ENCODE assay signal across 8 mouse cellular contexts in genomic region chr15:82345820-82346470, GRCm38 (mm10). TPM values are rescaled to one million over a fixed set of nuclear protein-coding genes. Genes with fewer than 3 reads are reported as not detected.
DNase-seq lines count a peak whose midpoint lies in the region; ATAC-seq lines count a peak whose summit lies in the region.

No protein-coding gene starts in this region.

- peak overlapping the region; percentile 57 for H3K4me3 ChIP-seq in hindbrain, embryonic 14.5 days (replicated peaks; ENCODE audit: low read length)

- peak; percentile 99 for DNase-seq in R1 (ENCODE audit: low read depth, low spot score)
- peak; percentile 98 for DNase-seq in cerebellum, postnatal 25 days
- peak; percentile 94 to 97 for DNase-seq in frontal cortex, postnatal 25 days (ENCODE audit: low spot score in 2 of 2)
- peak; percentile 98 for DNase-seq in hindbrain, embryonic 14.5 days (ENCODE audit: low spot score)
- peak; percentile 97 for DNase-seq in layer of hippocampus, postnatal 36 days
- DNase-seq in lung, postnatal 36 days, result peak; percentile 100
- DNase-seq in retina, postnatal 1 day, result peak; percentile 99
- peak; percentile 95 to 96 for DNase-seq in urinary bladder, adult 18-20 months (ENCODE audit: low spot score in 2 of 2)

- H3K36me3 ChIP-seq in hindbrain, embryonic 14.5 days (replicated peaks; ENCODE audit: control insufficient read depth, insufficient read depth), result peaks cover 35% of the 10 kb centered on the region

- peak overlapping the region; percentile 83 for H3K4me2 ChIP-seq in hindbrain, embryonic 14.5 days (replicated peaks)

- H3K9me3 ChIP-seq in hindbrain, embryonic 14.5 days (ENCODE audit: control insufficient read depth, low read length), result no peaks in the 10 kb centered on the region

- under 1% methylated on average over 51 of the region's 51 CpGs for WGBS in hindbrain, embryonic 14.5 days

- H3K9ac ChIP-seq in hindbrain, embryonic 14.5 days, result peak overlapping the region; percentile 72

- peak overlapping the region; percentile 88 for H3K27ac ChIP-seq in hindbrain, embryonic 14.5 days

- peaks cover 14% of the 10 kb centered on the region for H3K4me1 ChIP-seq in hindbrain, embryonic 14.5 days (replicated peaks; ENCODE audit: control insufficient read depth, insufficient read depth, low read length)

- ATAC-seq in hindbrain, embryonic 14.5 days (ENCODE audit: low FRiP score), result peak; percentile 97

- H3K27me3 ChIP-seq in hindbrain, embryonic 14.5 days (ENCODE audit: control insufficient read depth, insufficient read depth, low read length), result peaks cover 4% of the 10 kb centered on the region

RNA-seq across cellular contexts. Expression of gene Smdt1, which starts 7.2 kb away (rescaled TPM):
- 349 and 367 TPM in 2 replicates for polyA plus RNA-seq in hindbrain, embryonic 14.5 days (2014; fragmentation: Nextera tagmentation; extraction: Ambion mirVana)
- total RNA-seq in layer of hippocampus, postnatal 36 days (2021), result 100 to 1,000 TPM; 138 to 139 TPM

RNA-seq across cellular contexts. Expression of gene Pheta2, which starts 7.2 kb away (rescaled TPM):
- 1.5 and 1.8 TPM in 2 replicates for polyA plus RNA-seq in hindbrain, embryonic 14.5 days (2014; fragmentation: Nextera tagmentation; extraction: Ambion mirVana)
- total RNA-seq in layer of hippocampus, postnatal 36 days (2021), result under 1 TPM; 0.27 to 0.40 TPM

RNA-seq across cellular contexts. Expression of gene Naga, which starts 7.2 kb away (rescaled TPM):
- polyA plus RNA-seq in hindbrain, embryonic 14.5 days (2014; fragmentation: Nextera tagmentation; extraction: Ambion mirVana), result 32.1 and 38.7 TPM in 2 replicates
- total RNA-seq in layer of hippocampus, postnatal 36 days (2021), result 10 to 100 TPM; 32.8 to 38.9 TPM

RNA-seq across cellular contexts. Expression of gene Ndufa6, which starts 8.2 kb away (rescaled TPM):
- 383 and 445 TPM in 2 replicates for polyA plus RNA-seq in hindbrain, embryonic 14.5 days (2014; fragmentation: Nextera tagmentation; extraction: Ambion mirVana)
- total RNA-seq in layer of hippocampus, postnatal 36 days (2021), result 100 to 1,000 TPM; 203 to 209 TPM

RNA-seq across cellular contexts. Expression of gene Cyp2d22, which starts 34.1 kb away (rescaled TPM):
- polyA plus RNA-seq in hindbrain, embryonic 14.5 days (2014; fragmentation: Nextera tagmentation; extraction: Ambion mirVana), result 2.3 and 2.5 TPM in 2 replicates
- total RNA-seq in layer of hippocampus, postnatal 36 days (2021), result 10 to 100 TPM; 40.9 to 47.4 TPM

Comparison
In these comparisons a context has a peak if more than half of its experiments do, and no peak if none do; other contexts are left out.
1. Peak in every context shown above with its lines: DNase-seq, ATAC-seq, H3K4me3 ChIP-seq and H3K27ac ChIP-seq.